26 mouse cellular contexts compared by ENCODE assay signal in genomic region chr9:106483136-106483535, GRCm38 (mm10). TPM values are rescaled to one million over a fixed set of nuclear protein-coding genes. Genes with fewer than 3 reads are reported as not detected.
"Had no signal": no experiment of that assay in that cellular context is flagged by ENCODE, and none has a peak within 500 bp of the region (broad histone marks: within the 10 kb centered on the region; RNA-seq: fewer than 3 reads in every experiment).

No protein-coding gene starts in this region.

- DNase-seq: gastrocnemius, postnatal 25 days; heart, postnatal 4 days; kidney, adult 18-20 months; kidney, postnatal 4 days; liver; liver, embryonic 13.5 days had no signal

- H3K9me3 ChIP-seq: heart, embryonic 13.5 days; heart, embryonic 15.5 days; hindbrain, embryonic 10.5 days; hindbrain, embryonic 12.5 days; intestine, embryonic 15.5 days; limb, embryonic 13.5 days; liver, embryonic 13.5 days; liver, embryonic 15.5 days had no signal

- H3K4me3 ChIP-seq: gastrocnemius, adult 2 months; heart, adult 2 months; heart, embryonic 13.5 days; heart, embryonic 15.5 days; hindbrain, embryonic 10.5 days; hindbrain, embryonic 12.5 days; intestine, embryonic 15.5 days; left cerebral cortex, adult 2 months; limb, embryonic 13.5 days; liver, embryonic 13.5 days; liver, embryonic 15.5 days had no signal

- H3K9ac ChIP-seq: heart, embryonic 13.5 days; heart, embryonic 15.5 days; hindbrain, embryonic 12.5 days; hindbrain, embryonic 14.5 days; intestine, embryonic 15.5 days; limb, embryonic 13.5 days; liver, embryonic 13.5 days; liver, embryonic 15.5 days had no signal

- H3K4me2 ChIP-seq: heart, embryonic 11.5 days; heart, embryonic 13.5 days; heart, embryonic 15.5 days; hindbrain, embryonic 12.5 days; hindbrain, embryonic 14.5 days; intestine, embryonic 15.5 days; limb, embryonic 13.5 days; liver, embryonic 11.5 days; liver, embryonic 13.5 days; liver, embryonic 15.5 days had no signal

- H3K27me3 ChIP-seq: heart, embryonic 13.5 days; heart, embryonic 15.5 days; hindbrain, embryonic 12.5 days; intestine, embryonic 15.5 days; limb, embryonic 13.5 days; liver, embryonic 13.5 days; liver, embryonic 15.5 days had no signal

- H3K27ac ChIP-seq: gastrocnemius, adult 2 months; heart, adult 2 months; heart, embryonic 13.5 days; heart, embryonic 15.5 days; hindbrain, embryonic 10.5 days; hindbrain, embryonic 12.5 days; hindbrain, embryonic 14.5 days; intestine, embryonic 15.5 days; left cerebral cortex, adult 2 months; limb, embryonic 13.5 days; liver, embryonic 13.5 days; liver, embryonic 15.5 days had no signal

- ATAC-seq: hindbrain, embryonic 16.5 days; inflammation-experienced regulatory T-cells, adult 6 months; intestine, embryonic 15.5 days; intestine, postnatal 0 days had no signal

RNA-seq across cellular contexts. Expression of gene Iqcf1, which starts 16.6 kb away (rescaled TPM):
- polyA plus RNA-seq: heart, embryonic 11.5 days; heart, embryonic 13.5 days; heart, embryonic 15.5 days; heart, postnatal 0 days; hindbrain, embryonic 10.5 days; hindbrain, embryonic 12.5 days; hindbrain, embryonic 14.5 days; hindbrain, embryonic 16.5 days; inflammation-experienced regulatory T-cells, adult 6 months; intestine, embryonic 15.5 days; intestine, postnatal 0 days; kidney, embryonic 14.5 days; kidney, embryonic 16.5 days; limb, embryonic 11.5 days; limb, embryonic 13.5 days; liver, embryonic 11.5 days; liver, embryonic 13.5 days; liver, embryonic 15.5 days had no signal

RNA-seq across cellular contexts. Expression of gene Gpr62, which starts 17.4 kb away (rescaled TPM):
- polyA plus RNA-seq: heart, adult 2 months; inflammation-experienced regulatory T-cells, adult 6 months; liver, embryonic 13.5 days; liver, embryonic 15.5 days had no signal
